Mouse (Mus musculus): Measurements from ENCODE around the gene Cog1.

Cog1 gene

DNA sequence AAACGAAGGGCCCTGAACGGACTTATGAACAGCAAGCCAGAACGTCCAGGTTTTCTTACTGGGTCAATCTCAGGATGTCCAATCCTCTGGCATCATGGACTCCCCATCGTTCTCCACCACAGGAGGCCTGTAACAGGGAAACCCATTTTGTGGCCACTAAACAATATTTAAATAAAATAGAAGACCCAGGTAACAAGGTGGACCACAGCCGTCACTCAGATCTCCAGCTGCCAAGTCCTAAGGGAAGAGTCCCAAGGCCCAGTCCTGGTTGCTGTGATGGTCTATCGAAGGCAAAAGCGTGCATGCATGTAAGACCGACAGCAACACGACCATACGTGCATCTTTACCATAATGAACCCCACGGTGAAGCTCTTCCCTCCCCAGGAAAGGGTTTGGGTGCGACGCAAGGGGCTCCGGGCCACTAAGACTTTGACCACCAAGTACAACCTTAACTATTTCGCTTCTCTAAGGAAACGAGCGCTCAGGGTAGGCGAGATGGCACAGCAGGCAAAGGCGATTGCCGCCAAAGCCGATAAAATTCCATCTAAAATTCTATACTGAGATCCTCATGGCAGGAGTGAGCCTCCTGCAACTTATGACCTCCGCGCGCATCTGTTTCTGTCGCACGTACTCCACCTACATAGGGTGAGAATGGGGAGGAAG is at the start of gene Cog1:
Gene Cog1, plus strand, starts transcription at position 480 of the 663 bp plus-strand sequence.
- no peak for DNase-seq (ENCODE audit: low spot score in 2 of 2)

DNA sequence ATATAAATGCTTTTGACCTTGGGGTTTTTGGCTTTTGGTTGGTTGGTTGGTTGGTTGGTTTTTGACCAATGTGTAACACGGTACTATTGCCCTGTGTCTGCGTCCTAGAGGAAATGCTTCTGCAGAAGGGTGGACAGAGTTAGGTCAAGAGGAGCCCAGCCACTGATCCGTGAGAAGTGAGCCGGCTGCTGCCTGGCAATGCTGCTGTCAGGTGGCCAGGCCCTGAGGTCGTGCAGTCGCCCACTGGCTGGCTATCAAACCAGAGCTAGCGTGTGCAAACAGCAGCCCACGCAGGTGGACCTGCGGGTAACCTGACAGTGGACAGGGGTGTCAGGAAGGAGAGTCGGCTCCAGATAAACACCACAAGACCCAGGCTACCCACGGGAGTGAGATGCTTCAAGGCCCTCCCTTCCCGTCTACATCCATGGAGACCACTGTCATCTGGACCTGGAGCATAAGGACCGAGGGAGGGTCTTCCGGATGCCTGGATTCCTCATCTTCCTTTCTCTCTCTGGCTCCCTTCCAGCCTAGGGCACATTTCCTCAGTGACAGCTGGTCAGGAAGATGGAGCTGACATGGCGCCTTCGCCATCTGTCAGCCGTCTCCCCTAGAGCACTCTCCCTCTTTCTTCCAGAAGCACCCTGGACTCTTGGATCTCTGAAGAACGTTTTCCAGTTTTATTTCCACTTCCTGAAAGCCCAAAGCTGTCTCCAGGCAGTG is 48.3 kb upstream of the Cog1 start:
- no peak for DNase-seq (ENCODE audit: low spot score in 2 of 2)

DNA sequence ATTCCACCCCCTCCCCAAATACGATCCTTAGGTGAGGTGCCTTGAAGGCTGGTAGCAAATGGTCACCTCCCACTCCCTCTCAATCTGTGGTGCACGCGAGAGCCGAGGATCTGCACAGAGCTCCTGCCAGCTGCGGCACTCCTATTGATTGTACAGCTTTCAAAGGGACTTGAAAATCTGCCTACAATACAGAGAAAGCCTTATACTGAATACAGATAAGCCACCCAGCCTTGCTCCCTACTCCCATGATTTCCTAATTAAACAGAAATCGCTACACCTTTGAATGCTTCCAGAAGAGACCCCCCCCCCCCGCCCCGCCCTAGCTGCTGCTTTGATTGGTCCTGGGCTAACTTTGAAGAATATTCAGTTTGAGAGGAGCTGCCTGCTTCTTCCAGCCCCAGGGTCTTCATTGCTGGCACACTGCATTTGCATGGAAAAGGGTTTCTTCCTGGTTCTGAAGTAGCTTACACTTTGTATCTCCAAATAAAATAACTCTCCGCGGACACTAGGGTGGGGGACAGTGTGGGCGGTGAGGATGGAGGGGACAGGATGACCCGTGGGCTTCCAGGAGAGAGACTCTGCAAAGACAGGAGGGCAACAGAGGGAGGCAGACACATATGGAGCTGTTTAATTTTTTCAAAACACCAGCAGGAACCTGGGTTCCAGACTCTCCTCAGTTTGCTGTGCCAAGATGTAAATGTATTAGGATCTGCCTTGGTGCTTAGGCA is 47.2 kb upstream of the Cog1 start:
- DNase-seq (ENCODE audit: low spot score in 2 of 2) = no peak

DNA sequence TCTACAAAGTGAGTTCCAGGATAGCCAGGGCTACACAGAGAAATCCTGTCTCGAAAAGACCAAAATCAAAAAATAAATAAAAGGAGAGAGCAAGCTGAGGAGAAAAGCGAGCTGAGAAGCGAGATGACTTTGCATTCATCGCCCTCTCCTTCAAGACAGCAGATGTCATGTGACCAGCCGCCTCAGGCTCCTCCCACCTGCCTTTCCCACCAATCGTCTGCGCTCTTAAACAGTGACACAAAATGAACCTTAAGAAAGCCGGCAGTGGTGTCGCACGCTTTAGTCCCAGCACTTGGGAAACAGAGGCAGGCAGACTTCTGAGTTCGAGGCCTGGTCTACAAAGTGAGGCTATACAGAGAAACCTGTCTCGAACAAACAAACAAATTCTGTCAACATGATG is 41.4 kb upstream of the Cog1 start:
- DNase-seq (ENCODE audit: low spot score in 2 of 2) = no peak

DNA sequence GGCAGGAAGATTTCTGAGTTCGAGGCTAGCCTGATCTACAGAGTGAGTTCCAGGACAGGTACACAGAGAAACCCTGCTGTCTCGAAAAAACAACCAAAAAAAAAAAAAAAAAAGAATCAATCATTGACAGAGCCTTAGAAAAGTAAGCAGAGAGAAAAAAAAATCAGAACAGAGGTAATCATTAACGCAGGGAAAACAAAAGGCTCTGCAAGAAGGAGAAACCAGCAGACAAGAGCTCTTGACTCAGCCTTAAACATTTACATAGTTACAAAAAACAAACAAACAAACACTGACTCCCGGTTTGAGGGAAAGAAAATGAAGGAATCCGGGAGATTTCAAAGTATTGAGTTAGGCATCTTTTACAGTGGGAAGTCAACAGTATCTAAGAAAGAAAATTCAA is 39.4 kb upstream of the Cog1 start:
- no peak for DNase-seq (ENCODE audit: low spot score in 2 of 2)

DNA sequence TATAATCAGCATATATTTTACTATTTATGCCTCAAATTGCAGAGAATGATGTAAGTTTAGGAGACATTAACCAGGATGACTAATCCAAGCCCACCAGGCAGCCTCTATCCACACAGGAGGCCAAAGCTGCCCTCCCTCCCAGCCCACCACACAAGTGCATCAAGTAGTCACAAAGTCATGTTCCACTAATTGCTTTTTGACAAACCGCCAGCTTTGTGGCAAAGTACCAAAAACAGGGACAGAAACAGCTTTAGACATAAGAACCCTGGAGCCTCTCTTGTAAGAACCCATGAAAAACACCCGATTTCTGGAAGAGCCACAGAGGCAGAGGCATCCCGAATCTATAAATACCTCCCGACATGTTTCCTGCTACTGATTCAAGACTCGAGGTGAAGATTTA is 38.7 kb upstream of the Cog1 start:
- DNase-seq (ENCODE audit: low spot score in 2 of 2) = no peak

- no peak for DNase-seq (ENCODE audit: low spot score in 2 of 2)
Measured at GRCm38 (mm10) chr11:113611112-113611646, 37.8 kb upstream of the Cog1 start.

GRCm38 (mm10) chr11:113611664-113612611 is 37.0 kb upstream of the Cog1 start:
- peak in 1 of 2 experiments; percentile 36 for DNase-seq (ENCODE audit: low spot score in 2 of 2)

- no peak for DNase-seq (ENCODE audit: low spot score in 2 of 2)
Measured at GRCm38 (mm10) chr11:113614476-113614875, 34.5 kb upstream of the Cog1 start.

- DNase-seq (ENCODE audit: low spot score in 2 of 2) = peak; percentile 25 to 72
Measured at GRCm38 (mm10) chr11:113617132-113617911, 31.6 kb upstream of the Cog1 start.

- DNase-seq (ENCODE audit: low spot score in 2 of 2) = no peak
Measured at GRCm38 (mm10) chr11:113618303-113618671, 30.7 kb upstream of the Cog1 start.

GRCm38 (mm10) chr11:113618672-113619419 is 30.1 kb upstream of the Cog1 start, which contains the start of gene Sstr2:
Gene Sstr2 (plus strand): TSS chr11:113619342.
- peak; percentile 47 to 63 for DNase-seq (ENCODE audit: low spot score in 2 of 2)

GRCm38 (mm10) chr11:113619420-113620080 is 29.4 kb upstream of the Cog1 start:
- DNase-seq (ENCODE audit: low spot score in 2 of 2) = no peak

DNA sequence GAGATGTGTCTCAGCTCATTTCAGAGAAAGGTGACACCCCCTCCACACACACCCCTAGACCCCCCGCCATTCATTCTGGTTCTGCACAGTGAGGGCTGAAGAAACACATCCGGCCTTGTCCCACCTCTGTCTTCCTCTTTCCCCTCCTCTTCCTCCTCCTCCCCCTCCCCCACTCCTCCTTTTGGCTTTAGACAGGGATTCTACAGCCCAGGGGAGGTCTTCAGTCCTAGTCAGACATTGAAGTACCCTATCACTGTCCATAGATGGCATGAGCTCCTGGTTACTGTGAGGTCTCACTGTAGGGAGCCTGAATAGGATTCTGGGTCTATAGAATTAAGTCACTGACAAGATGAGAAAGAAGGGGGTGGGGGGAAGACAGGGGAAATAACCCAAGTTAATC is 28.0 kb upstream of the Cog1 start:
- DNase-seq (ENCODE audit: low spot score in 2 of 2) = no peak

GRCm38 (mm10) chr11:113622028-113622427 is 26.9 kb upstream of the Cog1 start:
- no peak for DNase-seq (ENCODE audit: low spot score in 2 of 2)

DNA sequence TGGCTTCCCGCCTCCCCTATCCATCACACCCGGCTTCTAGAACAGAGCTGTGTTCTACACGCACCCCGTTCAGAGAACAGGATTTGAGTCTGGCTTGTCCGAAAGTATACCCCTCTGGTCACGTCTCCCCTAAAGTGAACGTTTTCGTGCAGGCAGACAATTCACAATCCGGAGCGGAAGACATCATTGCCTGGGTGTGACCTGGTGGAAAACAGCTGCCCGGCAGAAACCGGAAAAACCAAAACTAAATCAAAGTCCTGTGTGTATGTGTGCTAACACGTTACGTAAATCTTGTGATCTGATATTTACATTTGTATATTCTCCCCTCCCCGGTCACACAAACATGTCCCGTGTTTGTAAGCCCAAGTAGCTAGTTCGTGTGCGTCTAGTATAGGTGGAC is 23.5 kb upstream of the Cog1 start:
- DNase-seq (ENCODE audit: low spot score in 2 of 2) = no peak

DNA sequence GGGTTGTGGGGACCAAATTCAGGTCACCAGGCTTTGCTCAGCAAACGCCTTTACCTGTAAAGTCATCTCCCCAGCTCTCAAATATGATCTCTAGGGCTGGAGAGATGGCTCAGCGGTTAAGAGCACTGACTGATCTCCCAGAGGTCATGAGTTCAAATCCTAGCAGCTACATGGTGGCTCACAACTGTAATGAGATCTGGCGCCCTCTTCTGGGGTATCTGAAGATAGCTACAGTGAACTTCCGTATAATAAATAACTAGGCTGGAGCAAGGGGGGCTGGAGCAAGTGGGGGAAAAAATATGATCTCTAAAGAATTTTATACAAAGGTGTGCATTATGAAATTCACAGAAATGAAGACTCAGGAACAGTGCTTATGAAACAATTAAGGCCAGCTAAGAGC is 21.2 kb upstream of the Cog1 start:
- DNase-seq (ENCODE audit: low spot score in 2 of 2) = no peak

DNA sequence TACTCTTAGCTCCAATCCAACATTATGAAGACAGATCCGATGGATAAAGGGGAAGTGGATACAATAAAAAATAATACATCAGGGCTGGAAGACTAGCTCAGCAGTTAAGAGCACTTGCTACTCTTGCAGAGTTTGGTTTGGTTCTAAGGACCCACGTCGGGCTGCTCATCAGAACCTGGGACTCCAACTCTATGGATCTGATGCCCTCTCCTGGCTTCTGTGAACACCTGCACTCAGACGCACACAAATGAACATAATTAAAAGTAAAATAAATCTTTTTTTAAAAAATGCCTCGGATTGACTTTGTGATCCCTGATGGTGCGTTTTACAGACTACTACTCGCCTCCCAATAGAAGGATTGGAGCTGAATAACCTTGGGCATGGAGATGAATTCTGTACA is 18.3 kb upstream of the Cog1 start:
- no peak for DNase-seq (ENCODE audit: low spot score in 2 of 2)

DNA sequence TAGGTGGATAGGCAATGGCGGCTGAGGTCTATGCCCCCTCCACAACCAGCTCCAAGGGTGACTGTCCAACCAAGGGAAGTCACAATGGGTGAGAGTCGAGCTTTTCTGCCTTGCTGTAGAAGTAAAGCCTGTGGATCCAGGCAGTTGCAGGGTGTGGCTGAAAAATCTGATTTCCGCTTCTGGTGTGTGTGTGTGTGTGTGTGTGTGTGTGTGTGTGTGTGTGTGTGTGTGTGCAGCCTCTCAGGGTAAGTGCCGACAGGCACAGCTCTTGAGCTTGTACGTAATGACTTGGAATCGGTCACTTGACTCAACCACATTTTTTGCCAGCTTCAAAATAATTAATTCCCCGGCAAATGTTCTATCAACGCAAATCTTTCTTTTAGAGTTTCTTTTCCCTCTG is 17.7 kb upstream of the Cog1 start:
- no peak for DNase-seq (ENCODE audit: low spot score in 2 of 2)

Data from spleen, postnatal 14 days (tissue).